Comparison of ENCODE assay signal across 8 mouse cellular contexts in genomic region chr13:119741390-119742237, GRCm38 (mm10). TPM values are rescaled to one million over a fixed set of nuclear protein-coding genes. Genes with fewer than 3 reads are reported as not detected.
A peak's percentile ranks its signal among the peaks of the same experiment; 100 is the strongest.
DNase-seq lines count a peak whose midpoint lies in the region; ATAC-seq lines count a peak whose summit lies in the region.

No protein-coding gene starts in this region.

- peak; percentile 10 to 26 for DNase-seq in kidney, postnatal 4 days
- no peak for DNase-seq in kidney, adult 9 months
- DNase-seq in embryonic facial prominence, embryonic 10.5 days (ENCODE audit: low spot score): peak; percentile 52
- no peak for DNase-seq in gastrocnemius, postnatal 10 days
- no peak for DNase-seq in right cerebral cortex, postnatal 10 days (ENCODE audit: low spot score in 2 of 2)
- no peak for DNase-seq in adrenal gland, postnatal 25 days

- H3K27me3 ChIP-seq in embryonic facial prominence, embryonic 10.5 days (replicated peaks; ENCODE audit: low read depth, poor library complexity, severe bottlenecking): 0 out of 2 replicates have a peak, but pooled peaks cover 5% of the 10 kb centered on the region
- H3K27me3 ChIP-seq in intestine, embryonic 15.5 days (replicated peaks): no peaks in the 10 kb centered on the region
- H3K27me3 ChIP-seq in neural tube, embryonic 13.5 days: no peaks in the 10 kb centered on the region

- peak overlapping the region; percentile 49 for H3K4me3 ChIP-seq in embryonic facial prominence, embryonic 10.5 days
- peak overlapping the region; percentile 14; the same call in 1 of the 2 replicates for H3K4me3 ChIP-seq in intestine, embryonic 15.5 days (replicated peaks)
- peak overlapping the region; percentile 24 for H3K4me3 ChIP-seq in neural tube, embryonic 13.5 days

- H3K36me3 ChIP-seq in embryonic facial prominence, embryonic 10.5 days (replicated peaks): no peaks in the 10 kb centered on the region
- no peaks in the 10 kb centered on the region for H3K36me3 ChIP-seq in intestine, embryonic 15.5 days
- no peaks in the 10 kb centered on the region for H3K36me3 ChIP-seq in neural tube, embryonic 13.5 days

- 2% methylated on average over 19 of the region's 19 CpGs for WGBS in embryonic facial prominence, embryonic 10.5 days
- WGBS in intestine, embryonic 15.5 days: 13% methylated on average over 19 of the region's 19 CpGs
- WGBS in neural tube, embryonic 13.5 days: 4% methylated on average over 19 of the region's 19 CpGs

- H3K27ac ChIP-seq in embryonic facial prominence, embryonic 10.5 days (replicated peaks): peak overlapping the region; percentile 40; the same call in 1 of the 2 replicates
- no peak overlapping the region for H3K27ac ChIP-seq in intestine, embryonic 15.5 days
- peak overlapping the region; percentile 54 for H3K27ac ChIP-seq in neural tube, embryonic 13.5 days (replicated peaks)

- H3K4me1 ChIP-seq in embryonic facial prominence, embryonic 10.5 days: peaks cover 12% of the 10 kb centered on the region
- no peaks in the 10 kb centered on the region for H3K4me1 ChIP-seq in intestine, embryonic 15.5 days (replicated peaks)
- peaks cover 15% of the 10 kb centered on the region for H3K4me1 ChIP-seq in neural tube, embryonic 13.5 days (replicated peaks)

- H3K4me2 ChIP-seq in intestine, embryonic 15.5 days (replicated peaks): peak overlapping the region; percentile 56
- H3K4me2 ChIP-seq in neural tube, embryonic 13.5 days: peak overlapping the region; percentile 53

- H3K9ac ChIP-seq in intestine, embryonic 15.5 days: no peak overlapping the region
- H3K9ac ChIP-seq in neural tube, embryonic 13.5 days: peak overlapping the region; percentile 50

- no peaks in the 10 kb centered on the region for H3K9me3 ChIP-seq in embryonic facial prominence, embryonic 10.5 days
- no peaks in the 10 kb centered on the region for H3K9me3 ChIP-seq in intestine, embryonic 15.5 days
- no peaks in the 10 kb centered on the region for H3K9me3 ChIP-seq in neural tube, embryonic 13.5 days

- no peak for ATAC-seq in intestine, embryonic 15.5 days
- ATAC-seq in neural tube, embryonic 13.5 days (ENCODE audit: low read depth): peak; percentile 62; the same call in 1 of the 2 replicates

RNA-seq across cellular contexts. Expression of gene Nim1k, which starts 14.1 kb away (rescaled TPM):
- 1.2 and 1.7 TPM in 2 replicates for polyA plus RNA-seq in embryonic facial prominence, embryonic 10.5 days (2016; fragmentation: Nextera tagmentation; extraction: Ambion mirVana)
- polyA plus RNA-seq in intestine, embryonic 15.5 days (2015; fragmentation: Nextera tagmentation; extraction: Ambion mirVana): 0.54 and 0.63 TPM in 2 replicates
- polyA plus RNA-seq in neural tube, embryonic 13.5 days (2015; fragmentation: Nextera tagmentation; extraction: Ambion mirVana): 3.6 and 3.8 TPM in 2 replicates
- total RNA-seq in gastrocnemius, postnatal 10 days (2021): 1 to 10 TPM; 2.1 to 2.5 TPM
- 2.6 and 3.6 TPM in 2 replicates for total RNA-seq in adrenal gland, postnatal 25 days (2021)

RNA-seq across cellular contexts. Expression of gene Zfp131, which starts 49.1 kb away (rescaled TPM):
- polyA plus RNA-seq in embryonic facial prominence, embryonic 10.5 days (2016; fragmentation: Nextera tagmentation; extraction: Ambion mirVana): 40.8 and 45.1 TPM in 2 replicates
- 25.3 and 30.0 TPM in 2 replicates for polyA plus RNA-seq in intestine, embryonic 15.5 days (2015; fragmentation: Nextera tagmentation; extraction: Ambion mirVana)
- polyA plus RNA-seq in neural tube, embryonic 13.5 days (2015; fragmentation: Nextera tagmentation; extraction: Ambion mirVana): 36.6 and 37.2 TPM in 2 replicates
- 10 to 100 TPM; 14.9 to 20.6 TPM for total RNA-seq in gastrocnemius, postnatal 10 days (2021)
- total RNA-seq in adrenal gland, postnatal 25 days (2021): 32.4 and 37.4 TPM in 2 replicates

RNA-seq across cellular contexts. Expression of gene Hmgcs1, which starts 51.4 kb away (rescaled TPM):
- polyA plus RNA-seq in embryonic facial prominence, embryonic 10.5 days (2016; fragmentation: Nextera tagmentation; extraction: Ambion mirVana): 245 and 273 TPM in 2 replicates
- polyA plus RNA-seq in intestine, embryonic 15.5 days (2015; fragmentation: Nextera tagmentation; extraction: Ambion mirVana): 235 and 254 TPM in 2 replicates
- polyA plus RNA-seq in neural tube, embryonic 13.5 days (2015; fragmentation: Nextera tagmentation; extraction: Ambion mirVana): 381 and 414 TPM in 2 replicates
- 10 to 100 TPM; 52.4 to 57.1 TPM for total RNA-seq in gastrocnemius, postnatal 10 days (2021)
- 548 and 767 TPM in 2 replicates for total RNA-seq in adrenal gland, postnatal 25 days (2021)

Comparison
In these comparisons a context has a peak if more than half of its experiments do, and no peak if none do; other contexts are left out.
1. DNase-seq: peak in kidney, postnatal 4 days (2 of 2) and embryonic facial prominence, embryonic 10.5 days (single experiment); none in kidney, adult 9 months (single experiment), gastrocnemius, postnatal 10 days (single experiment), right cerebral cortex, postnatal 10 days (0 of 2) and adrenal gland, postnatal 25 days (single experiment).
2. Peak in every context shown above with its lines, with median percentiles within 50 percentile points of each other: H3K4me3 ChIP-seq.